Mouse (Mus musculus) heart, postnatal 0 days (tissue): ENCODE measurements around the gene Gimap3.

Experiments used
- CTCF ChIP-seq: IDR thresholded peaks from 2 replicates; pipeline ENCODE4 v1.5.1; 2016; ENCODE audit warnings: antibody characterized with exemption, control low read depth, low read depth
- EP300 ChIP-seq: IDR thresholded peaks from 2 replicates; pipeline ENCODE4 v1.6.1; 2016; ENCODE audit warnings: antibody characterized with exemption, low read depth

- no peak for TF ChIP-seq CTCF
- no peak for TF ChIP-seq EP300
These were observed 13.8 kb upstream of the Gimap3 start for GRCm38 (mm10) chr6:48784406-48784805.
